Mouse (Mus musculus) forebrain, embryonic 15.5 days (tissue): ENCODE measurements around the gene Zfp655. TPM values are rescaled to one million over a fixed set of nuclear protein-coding genes. Genes with fewer than 3 reads are reported as not detected.
"Not testable (repeated sequence)": the region's sequence is repeated elsewhere in the genome, so short reads cannot be mapped to it uniquely, and the experiment has no call there.

Source experiments
- ATAC-seq: fragments of 200-750 bp; cut with Nextera tagmentation; replicated peaks from 2 replicates; pipeline ENCODE4 v1.8.0; 2017; ENCODE audit warnings: mild to moderate bottlenecking, moderate TSS enrichment, moderate library complexity
- H3K27ac ChIP-seq: fragments of 300-500 bp; sonication (generic); replicated peaks from 2 replicates; pipeline ENCODE4 v1.5.1; 2015; ENCODE audit warnings: mild to moderate bottlenecking, inconsistent platforms
- H3K27me3 ChIP-seq: fragments of 300-500 bp; sonication (generic); 2 replicates; pipeline ENCODE4 v1.6.1; 2015; ENCODE audit warnings: inconsistent platforms
- H3K36me3 ChIP-seq: fragments of 300-500 bp; sonication (generic); 2 replicates; pipeline ENCODE4 v1.6.1; 2015; ENCODE audit warnings: mild to moderate bottlenecking, inconsistent platforms
- H3K4me1 ChIP-seq: fragments of 300-500 bp; sonication (generic); 2 replicates; pipeline ENCODE4 v1.6.1; 2015; ENCODE audit warnings: inconsistent platforms
- H3K4me2 ChIP-seq: fragments of 300-500 bp; sonication (generic); replicated peaks from 2 replicates; pipeline ENCODE4 v1.6.1; 2015; ENCODE audit warnings: mild to moderate bottlenecking, inconsistent platforms
- H3K4me3 ChIP-seq: fragments of 300-500 bp; sonication (generic); 2 replicates; pipeline ENCODE4 v1.5.1; 2015; ENCODE audit warnings: mild to moderate bottlenecking, inconsistent platforms
- H3K9ac ChIP-seq: fragments of 300-500 bp; sonication (generic); replicated peaks from 2 replicates; pipeline ENCODE4 v1.6.1; 2015; ENCODE audit warnings: mild to moderate bottlenecking, inconsistent platforms
- H3K9me3 ChIP-seq: fragments of 300-500 bp; sonication (generic); 2 replicates; pipeline ENCODE4 v1.6.1; 2016; ENCODE audit warnings: inconsistent platforms
- WGBS: fragments of 180-500 bp; shearing (Covaris S2); methylation state at CpG from one replicate; pipeline ENCODE4 v1.1.7; 2015; ENCODE audit warnings: mixed read lengths; 5-methylcytosine and 5-hydroxymethylcytosine counted together
- polyA plus RNA-seq: library from polyadenylated mRNA; unstranded; fragments of >200 nt; fragmentation: Nextera tagmentation; extraction: Ambion mirVana; gene quantifications from 2 replicates; pipeline ENCODE4 v1.2.1, GENCODE M21; 2015

Zfp655 gene
- polyA plus RNA-seq, 1 experiment from 2014 or later: 38.8 TPM

DNA sequence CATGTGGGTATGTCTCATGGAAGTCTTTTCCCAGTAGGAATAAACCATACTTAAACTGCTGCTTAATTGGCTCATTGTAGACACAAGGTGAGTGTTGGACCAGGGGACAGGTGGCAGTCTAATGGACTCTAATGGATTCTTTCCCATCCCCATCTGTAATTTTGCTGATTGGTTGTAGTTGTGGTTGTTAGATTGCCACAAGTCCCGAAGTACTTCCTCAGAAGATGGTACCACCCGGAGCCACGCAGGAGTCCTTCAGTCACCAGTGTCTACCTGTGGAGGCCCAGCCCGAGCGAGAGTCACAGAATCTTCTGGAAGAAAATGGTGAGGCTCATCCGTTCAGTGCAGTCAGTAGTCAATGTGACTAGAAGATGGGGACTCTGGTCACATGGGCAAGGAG, 24.1 kb upstream of the Zfp655 start:
- H3K9me3 ChIP-seq: no peaks in the 10 kb centered on the region
- H3K4me2 ChIP-seq: no peak overlapping the region
- peaks cover 16% of the 10 kb centered on the region for H3K4me1 ChIP-seq
- no peak for ATAC-seq
- WGBS: 97% methylated on average over 6 of the region's 6 CpGs
- no peak overlapping the region for H3K9ac ChIP-seq
- no peaks in the 10 kb centered on the region for H3K27me3 ChIP-seq
- peaks cover 13% of the 10 kb centered on the region for H3K36me3 ChIP-seq
- no peak overlapping the region for H3K27ac ChIP-seq
- no peak overlapping the region for H3K4me3 ChIP-seq

DNA sequence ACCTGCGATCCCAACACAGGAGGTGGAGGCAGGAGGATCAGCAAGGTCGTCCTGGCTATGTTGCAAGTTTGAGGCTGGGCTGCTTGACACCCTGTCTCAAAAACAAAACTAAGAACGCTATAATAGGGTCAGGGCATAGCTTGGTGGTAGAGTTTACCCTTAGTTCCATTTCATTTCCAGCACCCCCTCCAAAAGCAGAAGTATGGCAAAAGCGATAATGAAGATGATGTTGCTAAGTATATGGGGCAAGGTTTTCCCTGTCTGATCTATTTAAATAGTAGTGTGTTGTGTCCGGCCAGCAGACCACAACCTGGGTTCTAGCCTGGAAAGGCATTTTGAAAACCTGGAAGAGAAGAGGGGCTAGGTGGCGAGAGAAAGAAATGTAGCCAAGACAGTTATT, 23.6 kb upstream of the Zfp655 start:
- ATAC-seq: no peak
- 89% methylated on average over 6 of the region's 6 CpGs for WGBS
- no peak overlapping the region for H3K9ac ChIP-seq
- no peaks in the 10 kb centered on the region for H3K9me3 ChIP-seq
- H3K36me3 ChIP-seq: peaks cover 13% of the 10 kb centered on the region
- H3K27ac ChIP-seq: no peak overlapping the region
- no peaks in the 10 kb centered on the region for H3K27me3 ChIP-seq
- peaks cover 16% of the 10 kb centered on the region for H3K4me1 ChIP-seq
- no peak overlapping the region for H3K4me2 ChIP-seq
- no peak overlapping the region for H3K4me3 ChIP-seq

DNA sequence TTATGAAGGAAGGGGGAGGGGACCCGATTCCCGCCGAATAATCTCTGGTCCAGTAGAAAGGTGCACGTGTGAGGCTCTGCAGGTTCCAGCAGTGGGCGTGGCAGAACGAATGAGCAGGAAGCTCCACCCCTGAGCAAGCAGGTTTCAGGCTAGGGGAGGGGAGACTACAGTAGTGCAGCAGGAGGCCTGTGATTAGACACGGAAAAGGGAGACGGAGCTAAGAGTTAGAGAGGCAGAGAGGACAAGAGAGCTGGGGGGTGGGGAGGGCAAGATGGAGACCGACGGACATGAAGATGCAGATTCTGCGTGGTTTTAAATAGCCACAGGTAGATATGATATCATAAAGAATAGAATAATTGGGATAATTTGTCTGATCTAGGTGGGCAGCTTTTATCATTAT, 23.1 kb upstream of the Zfp655 start:
- H3K4me2 ChIP-seq, H3K4me3 ChIP-seq, H3K9ac ChIP-seq, H3K27me3 ChIP-seq, ATAC-seq, H3K9me3 ChIP-seq, H3K27ac ChIP-seq: not testable (repeated sequence)
- Histone ChIP-seq H3K36me3 (peaks cover 16% of the 10 kb centered on the region), H3K4me1 (peaks cover 16% of the 10 kb centered on the region)
- 51% methylated on average over 11 of the region's 11 CpGs for WGBS

DNA sequence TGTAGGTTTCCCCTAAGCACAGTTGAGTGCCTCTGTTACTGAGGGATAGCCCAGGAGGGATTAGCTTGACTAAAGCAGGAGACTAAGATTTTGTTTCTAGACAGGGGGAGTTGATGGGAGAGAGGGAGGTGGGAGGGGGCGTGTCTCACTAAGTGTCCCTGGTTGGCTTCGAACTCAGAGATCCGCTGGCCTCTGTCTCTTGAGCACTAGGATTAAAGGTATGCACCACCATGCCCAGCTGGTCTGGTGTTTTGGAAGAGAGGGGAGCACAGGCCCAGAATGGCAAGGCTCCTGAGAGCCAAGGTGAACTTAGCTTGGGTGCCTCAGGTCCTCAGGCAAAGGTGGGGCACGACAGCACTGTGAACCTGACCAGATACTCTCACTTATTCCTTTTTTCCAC, 20.2 kb upstream of the Zfp655 start:
- Histone ChIP-seq H3K4me1 (no peaks in the 10 kb centered on the region), H3K4me3 (no peak overlapping the region), H3K27me3 (no peaks in the 10 kb centered on the region), H3K9me3 (no peaks in the 10 kb centered on the region), H3K36me3 (peaks cover 27% of the 10 kb centered on the region), H3K4me2 (no peak overlapping the region), H3K9ac (no peak overlapping the region), H3K27ac (no peak overlapping the region)
- 93% methylated on average over 4 of the region's 4 CpGs for WGBS
- ATAC-seq: no peak

DNA sequence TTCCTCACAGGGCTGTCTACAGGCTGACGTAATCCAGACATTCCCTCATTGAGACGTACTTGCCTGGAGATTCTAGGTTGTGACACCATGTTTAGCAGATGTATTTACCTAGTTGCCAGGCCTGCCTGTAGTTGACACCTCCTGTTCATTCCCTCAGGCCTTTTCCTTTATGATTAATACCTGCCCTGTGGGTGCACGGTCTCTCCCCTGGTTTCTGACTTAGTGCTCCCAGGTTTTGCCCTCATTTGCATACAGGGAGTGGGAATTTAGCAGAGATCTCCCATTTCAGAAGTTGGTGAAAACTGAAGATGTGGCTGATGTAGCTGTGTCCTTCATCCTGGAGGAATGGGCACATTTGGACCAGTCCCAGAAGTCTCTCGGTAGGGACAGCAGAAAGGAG, 19.3 kb upstream of the Zfp655 start:
- no peaks in the 10 kb centered on the region for H3K27me3 ChIP-seq
- no peak overlapping the region for H3K9ac ChIP-seq
- H3K36me3 ChIP-seq: peaks cover 27% of the 10 kb centered on the region
- no peak for ATAC-seq
- H3K4me3 ChIP-seq: no peak overlapping the region
- H3K9me3 ChIP-seq: no peaks in the 10 kb centered on the region
- no peaks in the 10 kb centered on the region for H3K4me1 ChIP-seq
- no peak overlapping the region for H3K4me2 ChIP-seq
- WGBS: 95% methylated on average over 4 of the region's 4 CpGs
- no peak overlapping the region for H3K27ac ChIP-seq

DNA sequence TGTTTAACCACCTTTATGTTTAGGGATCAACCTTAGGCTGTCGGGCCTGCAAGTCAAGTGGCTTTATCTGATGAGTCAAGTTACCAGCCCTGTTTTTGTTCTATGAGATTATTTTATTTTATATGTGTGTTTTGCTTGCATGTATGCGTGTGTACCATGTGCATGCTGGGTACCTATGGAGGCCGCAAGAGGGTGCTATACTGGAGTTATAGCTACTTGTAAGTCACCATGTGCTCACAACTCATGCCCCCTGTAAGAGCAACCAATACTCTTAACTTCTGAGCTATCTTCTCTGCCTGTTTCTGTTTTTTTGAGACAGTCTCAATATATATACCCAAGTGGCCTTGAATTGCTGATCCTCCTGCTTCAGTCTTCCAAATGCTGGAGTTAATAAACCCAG, 18.0 kb upstream of the Zfp655 start:
- Histone ChIP-seq H3K4me1 (no peaks in the 10 kb centered on the region), H3K27ac (no peak overlapping the region), H3K36me3 (peaks cover 32% of the 10 kb centered on the region), H3K4me3 (no peak overlapping the region), H3K27me3 (no peaks in the 10 kb centered on the region), H3K9ac (no peak overlapping the region), H3K4me2 (no peak overlapping the region), H3K9me3 (no peaks in the 10 kb centered on the region)
- ATAC-seq: no peak
- 93% methylated on average over 3 of the region's 3 CpGs for WGBS

DNA sequence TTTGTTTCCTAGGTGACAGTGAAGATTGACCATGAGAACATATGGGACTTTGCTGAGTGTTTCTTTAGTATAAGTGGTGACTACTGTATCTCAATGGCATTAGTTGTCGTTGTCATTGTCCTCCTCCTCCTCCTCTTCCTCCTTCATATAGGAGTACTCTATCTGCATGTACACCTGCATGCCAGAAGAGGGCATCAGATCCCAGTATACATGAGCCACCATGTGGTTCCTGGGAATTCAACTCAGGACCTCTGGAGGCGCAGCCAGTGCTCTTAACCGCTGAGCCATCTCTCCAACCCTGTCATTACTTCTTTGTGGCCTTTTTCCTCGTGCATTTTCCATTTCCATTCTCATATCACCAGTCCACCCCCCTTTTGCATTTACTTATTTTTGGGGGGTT, 16.8 kb upstream of the Zfp655 start:
- 70% methylated on average over 4 of the region's 4 CpGs for WGBS
- Histone ChIP-seq H3K4me3 (no peak overlapping the region), H3K27me3 (no peaks in the 10 kb centered on the region), H3K4me1 (no peaks in the 10 kb centered on the region), H3K4me2 (no peak overlapping the region), H3K36me3 (peaks cover 41% of the 10 kb centered on the region), H3K9ac (no peak overlapping the region), H3K9me3 (no peaks in the 10 kb centered on the region), H3K27ac (no peak overlapping the region)
- no peak for ATAC-seq

DNA sequence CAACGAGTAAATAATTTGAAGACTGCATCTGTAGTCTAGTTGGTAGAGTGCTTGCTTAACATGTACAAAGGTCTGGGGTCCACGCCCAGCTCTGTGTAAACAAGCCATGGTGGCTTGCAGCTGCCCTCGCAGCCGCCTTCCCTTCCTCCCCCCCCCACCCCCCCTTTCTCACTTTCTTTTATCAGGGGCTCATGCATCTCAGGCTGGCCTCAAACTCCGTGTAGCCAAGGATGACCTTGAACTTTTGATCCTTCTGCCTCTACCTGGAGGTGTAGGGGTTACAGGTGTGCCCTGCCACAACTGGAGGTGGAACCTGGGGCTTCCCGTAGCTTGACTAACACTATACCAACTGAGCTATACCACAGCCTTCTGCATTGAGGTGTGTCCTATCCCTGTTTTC, 13.8 kb upstream of the Zfp655 start:
- H3K4me2 ChIP-seq: no peak overlapping the region
- no peak overlapping the region for H3K27ac ChIP-seq
- ATAC-seq: no peak
- no peak overlapping the region for H3K4me3 ChIP-seq
- no peaks in the 10 kb centered on the region for H3K4me1 ChIP-seq
- peaks cover 54% of the 10 kb centered on the region for H3K36me3 ChIP-seq
- H3K9ac ChIP-seq: no peak overlapping the region
- no peaks in the 10 kb centered on the region for H3K27me3 ChIP-seq
- no peaks in the 10 kb centered on the region for H3K9me3 ChIP-seq
- WGBS: 89% methylated on average over 6 of the region's 6 CpGs

DNA sequence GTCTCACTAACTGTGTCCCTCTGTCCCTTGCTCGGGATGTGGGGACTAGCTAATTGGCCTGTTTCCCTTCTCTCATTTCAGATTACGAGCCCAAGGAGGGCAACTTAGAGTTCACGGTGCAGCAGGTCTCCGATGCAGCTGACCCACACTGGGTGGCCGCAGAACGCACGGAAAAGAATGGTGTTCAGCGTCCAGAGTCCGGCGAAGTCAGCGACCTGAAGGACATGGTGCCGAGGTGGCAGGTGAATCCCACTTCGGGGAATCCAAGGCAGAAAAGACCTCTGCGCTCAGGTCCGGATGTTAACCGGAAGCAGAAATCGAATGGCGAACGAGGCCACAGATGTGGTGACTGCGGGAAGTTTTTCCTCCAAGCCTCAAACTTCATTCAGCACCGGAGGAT, 13.3 kb upstream of the Zfp655 start:
- Histone ChIP-seq H3K27ac (no peak overlapping the region), H3K27me3 (no peaks in the 10 kb centered on the region), H3K4me1 (no peaks in the 10 kb centered on the region), H3K9me3 (no peaks in the 10 kb centered on the region), H3K36me3 (peaks cover 58% of the 10 kb centered on the region), H3K4me3 (no peak overlapping the region), H3K4me2 (no peak overlapping the region), H3K9ac (no peak overlapping the region)
- no peak for ATAC-seq
- 97% methylated on average over 21 of the region's 21 CpGs for WGBS

DNA sequence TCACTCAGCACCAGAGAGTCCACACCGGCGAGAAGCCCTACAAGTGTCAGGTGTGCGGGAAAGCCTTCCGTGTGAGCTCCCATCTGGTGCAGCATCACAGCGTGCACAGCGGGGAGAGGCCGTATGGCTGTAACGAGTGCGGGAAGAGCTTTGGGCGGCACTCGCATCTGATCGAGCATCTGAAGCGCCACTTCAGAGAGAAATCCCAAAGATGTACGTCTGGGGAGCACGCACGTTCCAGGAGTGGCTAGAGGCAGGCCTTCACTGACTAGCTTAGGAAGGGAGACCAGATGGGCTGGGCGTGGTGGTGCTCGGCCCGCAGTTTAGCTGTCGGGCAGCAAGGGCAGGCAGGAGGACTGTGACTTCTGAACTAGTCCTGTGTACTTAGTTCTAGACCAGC, 12.8 kb upstream of the Zfp655 start:
- 94% methylated on average over 20 of the region's 20 CpGs for WGBS
- H3K4me1 ChIP-seq: no peaks in the 10 kb centered on the region
- H3K27ac ChIP-seq: no peak overlapping the region
- ATAC-seq: no peak
- no peak overlapping the region for H3K4me3 ChIP-seq
- no peaks in the 10 kb centered on the region for H3K27me3 ChIP-seq
- H3K9me3 ChIP-seq: no peaks in the 10 kb centered on the region
- H3K36me3 ChIP-seq: peaks cover 53% of the 10 kb centered on the region
- no peak overlapping the region for H3K4me2 ChIP-seq
- H3K9ac ChIP-seq: no peak overlapping the region

DNA sequence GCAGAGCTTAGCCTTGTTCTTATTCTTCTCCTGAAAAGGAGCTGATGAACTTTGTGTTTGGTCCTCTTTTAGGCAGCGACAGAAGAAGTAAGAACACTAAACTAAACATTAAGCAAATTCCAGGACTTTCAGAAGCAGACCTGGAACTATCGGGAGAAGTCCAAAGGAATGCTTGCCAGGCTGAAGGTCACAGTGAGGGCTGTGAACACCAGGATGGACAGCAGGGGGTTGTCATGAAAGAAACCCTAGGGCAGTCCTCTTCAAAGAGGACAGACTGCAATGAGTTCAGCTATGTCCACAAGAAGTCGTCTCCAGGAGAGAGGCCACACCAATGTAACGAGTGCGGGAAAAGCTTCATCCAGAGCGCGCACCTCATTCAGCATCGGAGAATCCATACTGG, 11.5 kb upstream of the Zfp655 start:
- no peak for ATAC-seq
- no peak overlapping the region for H3K27ac ChIP-seq
- H3K27me3 ChIP-seq: no peaks in the 10 kb centered on the region
- no peak overlapping the region for H3K9ac ChIP-seq
- H3K4me3 ChIP-seq: no peak overlapping the region
- no peaks in the 10 kb centered on the region for H3K4me1 ChIP-seq
- peaks cover 46% of the 10 kb centered on the region for H3K36me3 ChIP-seq
- WGBS: 96% methylated on average over 8 of the region's 8 CpGs
- H3K9me3 ChIP-seq: no peaks in the 10 kb centered on the region
- H3K4me2 ChIP-seq: no peak overlapping the region

DNA sequence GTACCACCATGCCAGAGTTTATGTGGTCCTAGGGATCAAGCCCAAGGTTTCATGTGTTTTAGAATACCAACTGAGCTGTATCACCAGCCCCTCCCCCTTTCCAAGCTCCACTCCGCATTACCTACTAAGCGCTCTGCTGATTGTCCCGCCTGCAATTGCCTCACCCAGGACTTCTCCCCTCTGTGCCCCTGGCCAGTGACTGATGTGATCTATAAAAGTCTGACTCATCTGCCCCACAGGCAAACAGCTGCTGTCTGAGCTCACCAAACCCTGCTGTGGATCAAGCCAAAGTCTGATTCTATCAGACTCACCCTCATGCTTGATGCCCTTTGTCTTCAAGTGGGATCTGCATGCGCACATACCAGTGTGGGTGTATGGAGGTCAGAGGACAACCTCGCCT, 8.7 kb upstream of the Zfp655 start:
- Histone ChIP-seq H3K4me3 (no peak overlapping the region), H3K27me3 (no peaks in the 10 kb centered on the region), H3K4me1 (no peaks in the 10 kb centered on the region), H3K27ac (no peak overlapping the region), H3K9me3 (no peaks in the 10 kb centered on the region), H3K4me2 (no peak overlapping the region), H3K9ac (no peak overlapping the region), H3K36me3 (peaks cover 46% of the 10 kb centered on the region)
- WGBS: 89% methylated on average over 5 of the region's 5 CpGs
- ATAC-seq: no peak

DNA sequence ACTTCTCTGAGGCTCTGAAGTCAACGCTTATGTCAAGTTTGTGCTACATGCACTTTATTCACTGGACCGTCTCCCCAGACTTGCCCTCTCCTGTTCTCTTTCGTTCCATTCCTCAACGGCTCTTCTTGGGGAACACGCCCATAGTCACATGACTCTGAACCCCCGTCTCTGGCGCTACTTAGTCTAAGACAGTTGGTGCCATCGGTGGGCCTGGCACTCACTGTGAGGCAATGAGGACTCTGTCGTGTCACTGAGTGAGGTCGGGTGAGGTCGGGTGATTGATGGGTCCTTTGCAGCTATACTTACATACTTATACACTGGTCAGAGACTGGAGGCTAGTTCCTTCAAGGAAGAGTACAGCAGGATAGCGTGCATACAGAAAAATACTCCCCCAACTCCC, 8.1 kb upstream of the Zfp655 start:
- no peak for ATAC-seq
- no peaks in the 10 kb centered on the region for H3K4me1 ChIP-seq
- H3K27ac ChIP-seq: no peak overlapping the region
- no peaks in the 10 kb centered on the region for H3K9me3 ChIP-seq
- H3K36me3 ChIP-seq: peaks cover 41% of the 10 kb centered on the region
- 87% methylated on average over 12 of the region's 12 CpGs for WGBS
- no peak overlapping the region for H3K4me3 ChIP-seq
- H3K27me3 ChIP-seq: no peaks in the 10 kb centered on the region
- no peak overlapping the region for H3K4me2 ChIP-seq
- no peak overlapping the region for H3K9ac ChIP-seq
